Mouse (Mus musculus): Measurements from ENCODE around the gene Zfp280b. TPM values are rescaled to one million over a fixed set of nuclear protein-coding genes. Genes with fewer than 3 reads are reported as not detected.
"Not testable (repeated sequence)": the region's sequence is repeated elsewhere in the genome, so short reads cannot be mapped to it uniquely, and the experiment has no call there.

The Zfp280b gene
- polyA plus RNA-seq, 1 experiment, result 13.8 TPM

GRCm38 (mm10) chr10:76047182-76047869 lies 14.9 kb downstream of the Zfp280b start:
- Histone ChIP-seq H3K27ac (ENCODE audit: insufficient read depth, low read length) (no peak overlapping the region), H3K4me3 (ENCODE audit: insufficient read depth, low read length) (no peak overlapping the region), H3K4me1 (ENCODE audit: control insufficient read depth, insufficient read depth, low read length) (0 out of 2 replicates have a peak, but pooled peaks cover 3% of the 10 kb centered on the region)
- no peak for TF ChIP-seq POLR2A (IDR thresholded peaks at IDR 0.05; ENCODE audit: low read depth, low read length)
- no peak for TF ChIP-seq CTCF (IDR thresholded peaks at IDR 0.05; ENCODE audit: borderline replicate concordance, insufficient read depth, low read length)

GRCm38 (mm10) chr10:76048967-76049366 lies 16.5 kb downstream of the Zfp280b start:
- 0 out of 2 replicates have a peak, but pooled peaks cover 3% of the 10 kb centered on the region for H3K4me1 ChIP-seq (ENCODE audit: control insufficient read depth, insufficient read depth, low read length)
- TF ChIP-seq POLR2A (IDR thresholded peaks at IDR 0.05; ENCODE audit: low read depth, low read length) (no peak), CTCF (IDR thresholded peaks at IDR 0.05; ENCODE audit: borderline replicate concordance, insufficient read depth, low read length) (no peak)
- no peak overlapping the region for H3K4me3 ChIP-seq (ENCODE audit: insufficient read depth, low read length)
- no peak overlapping the region for H3K27ac ChIP-seq (ENCODE audit: insufficient read depth, low read length)

- Histone ChIP-seq H3K4me3 (ENCODE audit: insufficient read depth, low read length) (no peak overlapping the region), H3K27ac (ENCODE audit: insufficient read depth, low read length) (no peak overlapping the region), H3K4me1 (ENCODE audit: control insufficient read depth, insufficient read depth, low read length) (no peaks in the 10 kb centered on the region)
- TF ChIP-seq POLR2A (IDR thresholded peaks at IDR 0.05; ENCODE audit: low read depth, low read length) (no peak), CTCF (IDR thresholded peaks at IDR 0.05; ENCODE audit: borderline replicate concordance, insufficient read depth, low read length) (no peak)
Measured at GRCm38 (mm10) chr10:76051860-76052259, 19.4 kb downstream of the Zfp280b start.

GRCm38 (mm10) chr10:76062439-76062838 lies 30.0 kb downstream of the Zfp280b start:
- Histone ChIP-seq H3K4me1 (ENCODE audit: control insufficient read depth, insufficient read depth, low read length) (no peaks in the 10 kb centered on the region), H3K4me3 (ENCODE audit: insufficient read depth, low read length) (no peak overlapping the region), H3K27ac (ENCODE audit: insufficient read depth, low read length) (no peak overlapping the region)
- TF ChIP-seq POLR2A (IDR thresholded peaks at IDR 0.05; ENCODE audit: low read depth, low read length) (no peak), CTCF (IDR thresholded peaks at IDR 0.05; ENCODE audit: borderline replicate concordance, insufficient read depth, low read length) (no peak)

- Histone ChIP-seq H3K4me1 (ENCODE audit: control insufficient read depth, insufficient read depth, low read length) (no peaks in the 10 kb centered on the region), H3K27ac (ENCODE audit: insufficient read depth, low read length) (no peak overlapping the region), H3K4me3 (ENCODE audit: insufficient read depth, low read length) (no peak overlapping the region)
- TF ChIP-seq POLR2A (IDR thresholded peaks at IDR 0.05; ENCODE audit: low read depth, low read length) (no peak), CTCF (IDR thresholded peaks at IDR 0.05; ENCODE audit: borderline replicate concordance, insufficient read depth, low read length) (no peak)
Measured at GRCm38 (mm10) chr10:76067674-76068613, 35.5 kb downstream of the Zfp280b start.

- not testable (repeated sequence) for H3K4me1 ChIP-seq (ENCODE audit: control insufficient read depth, insufficient read depth, low read length); H3K27ac ChIP-seq (ENCODE audit: insufficient read depth, low read length); H3K4me3 ChIP-seq (ENCODE audit: insufficient read depth, low read length)
Measured at GRCm38 (mm10) chr10:76072080-76072479, 39.6 kb downstream of the Zfp280b start.

- not testable (repeated sequence) for H3K4me3 ChIP-seq (ENCODE audit: insufficient read depth, low read length); H3K4me1 ChIP-seq (ENCODE audit: control insufficient read depth, insufficient read depth, low read length); H3K27ac ChIP-seq (ENCODE audit: insufficient read depth, low read length)
Measured at GRCm38 (mm10) chr10:76077008-76077407, 44.6 kb downstream of the Zfp280b start.

Other genes with a start within 250 kb of the Zfp280b start
- 8.0 and 17.2 TPM in 2 replicates for gene Gstt1, start 234.1 kb upstream of the Zfp280b start, polyA plus RNA-seq (2011; ENCODE audit: insufficient read length, low read depth, missing spikeins)
- not detected in 2 replicates for gene Gstt4, start 210.1 kb upstream of the Zfp280b start, polyA plus RNA-seq (2011; ENCODE audit: insufficient read length, low read depth, missing spikeins)
- 2.6 and 4.4 TPM in 2 replicates for gene Gstt2, start 195.2 kb upstream of the Zfp280b start, polyA plus RNA-seq (2011; ENCODE audit: insufficient read length, low read depth, missing spikeins)
- gene Mif, start 172.4 kb upstream of the Zfp280b start, polyA plus RNA-seq (2011; ENCODE audit: insufficient read length, low read depth, missing spikeins), result 614 and 763 TPM in 2 replicates
- not detected in 2 replicates for gene Derl3, start 139.2 kb upstream of the Zfp280b start, polyA plus RNA-seq (2011; ENCODE audit: insufficient read length, low read depth, missing spikeins)
- 56.2 and 77.9 TPM in 2 replicates for gene Smarcb1, start 111.0 kb upstream of the Zfp280b start, polyA plus RNA-seq (2011; ENCODE audit: insufficient read length, low read depth, missing spikeins)
- 21.8 and 23.1 TPM in 2 replicates for gene Chchd10, start 99.5 kb upstream of the Zfp280b start, polyA plus RNA-seq (2011; ENCODE audit: insufficient read length, low read depth, missing spikeins)
- gene Mmp11, start 96.2 kb upstream of the Zfp280b start, polyA plus RNA-seq (2011; ENCODE audit: insufficient read length, low read depth, missing spikeins), result 69.2 and 71.0 TPM in 2 replicates
- 0.74 TPM in 1 of 2 replicates, not detected in the other for gene Gm867, start 92.0 kb upstream of the Zfp280b start, polyA plus RNA-seq (2011; ENCODE audit: insufficient read length, low read depth, missing spikeins)
- not detected in 2 replicates for gene Vpreb3, start 89.6 kb upstream of the Zfp280b start, polyA plus RNA-seq (2011; ENCODE audit: insufficient read length, low read depth, missing spikeins)
- gene Gm5134, start 78.1 kb upstream of the Zfp280b start, polyA plus RNA-seq (2011; ENCODE audit: insufficient read length, low read depth, missing spikeins), result not detected in 2 replicates
- gene Slc5a4b, start 78.3 kb downstream of the Zfp280b start, polyA plus RNA-seq (2011; ENCODE audit: insufficient read length, low read depth, missing spikeins), result not detected in 2 replicates
- gene Slc5a4a, start 114.8 kb downstream of the Zfp280b start, polyA plus RNA-seq (2011; ENCODE audit: insufficient read length, low read depth, missing spikeins), result not detected in 2 replicates
- 32.2 and 33.9 TPM in 2 replicates for gene Prmt2, start 205.2 kb downstream of the Zfp280b start, polyA plus RNA-seq (2011; ENCODE audit: insufficient read length, low read depth, missing spikeins)
- gene S100b, start 221.2 kb downstream of the Zfp280b start, polyA plus RNA-seq (2011; ENCODE audit: insufficient read length, low read depth, missing spikeins), result 0.35 TPM in 1 of 2 replicates, not detected in the other

Data from embryonic fibroblast, embryonic 13.5 days (primary cell).